ENCODE assay signal across 8 mouse cellular contexts in genomic region chr7:112427357-112428157, GRCm38 (mm10). TPM values are rescaled to one million over a fixed set of nuclear protein-coding genes. Genes with fewer than 3 reads are reported as not detected.
DNase-seq lines count a peak whose midpoint lies in the region; ATAC-seq and TF ChIP-seq lines count a peak whose summit lies in the region.

Gene Parva, plus strand, starts transcription at chr7:112427505.

- WGBS in thymus, adult 2 months, result 8% methylated on average over 46 of the region's 49 CpGs
- WGBS in heart, embryonic 10.5 days, result 2% methylated on average over 49 of the region's 49 CpGs
- 2% methylated on average over 49 of the region's 49 CpGs for WGBS in kidney, embryonic 15.5 days
- WGBS in liver, adult 2 months, result under 1% methylated on average over 46 of the region's 49 CpGs
- WGBS in neural tube, embryonic 12.5 days, result 2% methylated on average over 46 of the region's 49 CpGs

- peak within 1 kb of the TSS; percentile 85 for H3K9ac ChIP-seq in kidney, embryonic 15.5 days
- H3K9ac ChIP-seq in liver, adult 2 months (ENCODE audit: low read depth, low read length), result peak within 1 kb of the TSS; percentile 86
- H3K9ac ChIP-seq in neural tube, embryonic 12.5 days, result peak within 1 kb of the TSS; percentile 86

- TF ChIP-seq POLR2A in thymus, adult 2 months (IDR thresholded peaks at IDR 0.05; ENCODE audit: control insufficient read depth, extremely low read depth, insufficient read depth, low read length, poor library complexity), result no peak
- peak; percentile 45; the same call in 1 of the 2 replicates for TF ChIP-seq POLR2A in liver, adult 2 months (IDR thresholded peaks at IDR 0.05; ENCODE audit: extremely low read depth, insufficient read depth, low read length)

- peak; percentile 85 for ATAC-seq in kidney, embryonic 15.5 days (replicated peaks; ENCODE audit: low FRiP score)
- ATAC-seq in neural tube, embryonic 12.5 days (ENCODE audit: low FRiP score, low read depth), result peak; percentile 90

- DNase-seq in thymus, adult 2 months, result no peak
- no peak for DNase-seq in thymus, postnatal 36 days
- DNase-seq in fibroblast of lung, adult 2 months (ENCODE audit: low read depth), result peak; percentile 39
- peak; percentile 88 for DNase-seq in heart, embryonic 10.5 days (ENCODE audit: low spot score)
- peak; percentile 62 for DNase-seq in liver, adult 2 months (ENCODE audit: extremely low read depth, low read depth, low spot score)
- DNase-seq in urinary bladder, postnatal 36 days (ENCODE audit: low spot score in 2 of 2), result peak; percentile 61 to 70

- H3K27ac ChIP-seq in thymus, adult 2 months (ENCODE audit: control insufficient read depth, insufficient read depth, low read length), result peak within 1 kb of the TSS; percentile 35
- H3K27ac ChIP-seq in heart, embryonic 10.5 days, result peak within 1 kb of the TSS; percentile 99
- peak within 1 kb of the TSS; percentile 98 for H3K27ac ChIP-seq in kidney, embryonic 15.5 days
- peak within 1 kb of the TSS; percentile 93 for H3K27ac ChIP-seq in liver, adult 2 months (replicated peaks; ENCODE audit: insufficient read depth, low read depth, low read length)
- peak within 1 kb of the TSS; percentile 68 for H3K27ac ChIP-seq in neural tube, embryonic 12.5 days

- peaks cover 8% of the 10 kb centered on the region; the same call in 1 of the 2 replicates for H3K27me3 ChIP-seq in thymus, adult 2 months (ENCODE audit: control insufficient read depth, insufficient read depth, low read length)
- H3K27me3 ChIP-seq in heart, embryonic 10.5 days (ENCODE audit: insufficient read depth, poor library complexity, severe bottlenecking), result no peaks in the 10 kb centered on the region
- H3K27me3 ChIP-seq in kidney, embryonic 15.5 days, result no peaks in the 10 kb centered on the region
- H3K27me3 ChIP-seq in liver, adult 2 months (ENCODE audit: control insufficient read depth, insufficient read depth, low read length), result no peaks in the 10 kb centered on the region
- H3K27me3 ChIP-seq in neural tube, embryonic 12.5 days (replicated peaks), result 0 out of 2 replicates have a peak, but pooled peaks cover 5% of the 10 kb centered on the region

- peak within 1 kb of the TSS; percentile 35 for H3K4me3 ChIP-seq in thymus, adult 2 months (ENCODE audit: control insufficient read depth, insufficient read depth, low read length)
- H3K4me3 ChIP-seq in heart, embryonic 10.5 days, result peak within 1 kb of the TSS; percentile 81
- peak within 1 kb of the TSS; percentile 71 for H3K4me3 ChIP-seq in kidney, embryonic 15.5 days (replicated peaks)
- peak within 1 kb of the TSS; percentile 76 for H3K4me3 ChIP-seq in liver, adult 2 months (ENCODE audit: insufficient read depth, low read depth, low read length)
- H3K4me3 ChIP-seq in neural tube, embryonic 12.5 days, result peak within 1 kb of the TSS; percentile 69

- H3K79me2 ChIP-seq in liver, adult 2 months (ENCODE audit: control insufficient read depth, insufficient read depth, low read length), result peaks cover 12% of the 10 kb centered on the region; the same call in 1 of the 2 replicates

- no peak for TF ChIP-seq CTCF in thymus, adult 2 months (IDR thresholded peaks at IDR 0.05; ENCODE audit: borderline replicate concordance, control insufficient read depth, extremely low read depth, insufficient read depth, low read length, poor library complexity)
- no peak for TF ChIP-seq CTCF in liver, adult 2 months (IDR thresholded peaks at IDR 0.05; ENCODE audit: low read depth, low read length)

- no peaks in the 10 kb centered on the region for H3K4me1 ChIP-seq in thymus, adult 2 months (replicated peaks; ENCODE audit: control insufficient read depth, insufficient read depth, low read length)
- H3K4me1 ChIP-seq in heart, embryonic 10.5 days, result peaks cover 27% of the 10 kb centered on the region
- H3K4me1 ChIP-seq in kidney, embryonic 15.5 days, result peaks cover 32% of the 10 kb centered on the region
- peaks cover 9% of the 10 kb centered on the region; the same call in 1 of the 2 replicates for H3K4me1 ChIP-seq in liver, adult 2 months (ENCODE audit: control insufficient read depth, insufficient read depth, low read length)
- H3K4me1 ChIP-seq in neural tube, embryonic 12.5 days, result peaks cover 15% of the 10 kb centered on the region; the same call in 1 of the 2 replicates

- no peaks in the 10 kb centered on the region; the same call in 1 of the 2 replicates for H3K9me3 ChIP-seq in heart, embryonic 10.5 days
- no peaks in the 10 kb centered on the region for H3K9me3 ChIP-seq in kidney, embryonic 15.5 days (replicated peaks)
- H3K9me3 ChIP-seq in neural tube, embryonic 12.5 days, result no peaks in the 10 kb centered on the region

- peak within 1 kb of the TSS; percentile 85 for H3K4me2 ChIP-seq in kidney, embryonic 15.5 days
- peak within 1 kb of the TSS; percentile 92 for H3K4me2 ChIP-seq in neural tube, embryonic 12.5 days (replicated peaks)

- H3K36me3 ChIP-seq in thymus, adult 2 months (ENCODE audit: control insufficient read depth, insufficient read depth, low read length), result no peaks in the 10 kb centered on the region
- peaks cover 3% of the 10 kb centered on the region; the same call in 1 of the 2 replicates for H3K36me3 ChIP-seq in heart, embryonic 10.5 days
- H3K36me3 ChIP-seq in kidney, embryonic 15.5 days, result peaks cover 4% of the 10 kb centered on the region; the same call in 1 of the 2 replicates
- no peaks in the 10 kb centered on the region for H3K36me3 ChIP-seq in liver, adult 2 months (ENCODE audit: control insufficient read depth, insufficient read depth, low read length)
- H3K36me3 ChIP-seq in neural tube, embryonic 12.5 days, result no peaks in the 10 kb centered on the region

RNA-seq across cellular contexts. Expression of gene Parva, which starts in this region (rescaled TPM):
- polyA plus RNA-seq in thymus, adult 2 months (2012; rRNA removed), result 6.1 and 6.6 TPM in 2 replicates
- polyA plus RNA-seq in heart, embryonic 10.5 days (2016; fragmentation: Nextera tagmentation; extraction: Ambion mirVana), result 82.5 and 94.9 TPM in 2 replicates
- 103 and 107 TPM in 2 replicates for polyA plus RNA-seq in kidney, embryonic 15.5 days (2015; fragmentation: Nextera tagmentation; extraction: Ambion mirVana)
- total RNA-seq in liver, adult 2 months (2014; rRNA removed), result 18.8 and 24.4 TPM in 2 replicates
- polyA plus RNA-seq in liver, adult 2 months (2012; rRNA removed), result 27.2 and 34.5 TPM in 2 replicates
- polyA plus RNA-seq in neural tube, embryonic 12.5 days (2016; fragmentation: Nextera tagmentation; extraction: Ambion mirVana), result 42.3 and 50.7 TPM in 2 replicates

Comparison
In these comparisons a context has a peak if more than half of its experiments do, and no peak if none do; other contexts are left out.
1. DNase-seq: peak in fibroblast of lung, adult 2 months (single experiment), heart, embryonic 10.5 days (single experiment), liver, adult 2 months (single experiment) and urinary bladder, postnatal 36 days (2 of 2); none in thymus, adult 2 months (single experiment) and thymus, postnatal 36 days (0 of 2).
2. H3K27ac ChIP-seq: peak in every context shown above with its lines; median percentile 99 in heart, embryonic 10.5 days; 98 in kidney, embryonic 15.5 days; 93 in liver, adult 2 months; 68 in neural tube, embryonic 12.5 days; 35 in thymus, adult 2 months.
3. Peak in every context shown above with its lines, with median percentiles within 50 percentile points of each other: H3K4me3 ChIP-seq and H3K9ac ChIP-seq.